Mouse (Mus musculus): Measurements from ENCODE around the gene Klhdc3.

The Klhdc3 gene

DNA sequence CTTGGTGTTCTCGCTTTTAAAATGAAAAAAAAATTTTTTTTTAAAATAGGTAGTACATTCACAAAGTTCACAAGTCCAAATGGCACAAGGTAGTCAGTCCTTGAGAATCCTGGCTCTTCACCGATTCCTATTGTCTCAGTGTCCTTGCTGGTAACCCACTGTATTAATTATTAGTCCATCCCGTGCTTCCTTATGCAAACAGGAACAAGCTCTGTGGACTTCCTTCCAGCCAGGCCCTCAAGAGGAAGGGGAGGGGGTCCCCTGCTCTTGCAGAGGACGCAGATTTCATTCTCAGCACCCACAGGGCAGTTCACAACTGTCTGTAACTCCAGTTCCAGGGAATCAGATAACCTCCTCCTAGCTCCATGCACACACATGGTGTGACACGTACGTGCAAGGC, 24.7 kb downstream of the Klhdc3 start:
- in situ Hi-C loops (cut with MseI, MboI) = no loop called here

DNA sequence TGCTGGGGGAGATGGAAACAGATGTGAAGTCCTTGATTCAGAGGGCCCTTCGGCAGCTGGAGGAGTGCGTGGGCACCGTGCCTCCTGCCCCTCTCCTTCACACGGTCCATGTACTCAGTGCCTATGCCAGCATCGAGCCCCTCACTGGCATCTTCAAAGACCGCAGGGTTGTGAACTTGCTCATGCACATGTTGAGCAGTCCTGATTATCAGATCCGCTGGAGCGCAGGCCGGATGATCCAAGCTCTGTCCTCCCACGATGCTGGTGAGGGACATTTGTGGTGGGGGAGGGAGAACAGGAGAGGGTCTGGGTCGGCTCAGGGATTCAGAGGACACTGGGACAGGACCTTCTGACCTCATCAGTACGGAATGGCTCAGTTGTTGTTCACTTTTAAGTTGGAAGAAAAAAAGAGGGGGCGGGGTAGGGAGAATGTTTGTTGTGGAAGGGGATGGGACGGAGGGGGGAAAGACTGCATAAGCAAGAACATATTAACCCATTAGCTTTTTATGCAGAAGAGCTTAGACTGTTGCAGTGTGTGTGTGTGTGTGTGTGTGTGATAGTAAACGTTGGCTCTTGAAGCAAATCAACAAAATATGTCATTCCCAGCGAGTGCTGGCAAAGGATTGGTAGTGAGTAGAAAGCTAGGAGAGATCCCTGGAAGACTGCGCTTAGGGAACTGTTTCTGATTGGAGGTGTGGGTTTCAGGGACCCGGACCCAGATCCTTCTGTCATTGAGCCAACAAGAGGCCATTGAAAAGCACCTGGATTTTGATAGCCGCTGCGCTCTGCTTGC, 28.8 kb downstream of the Klhdc3 start:
- in situ Hi-C loops (cut with MseI, MboI) = no loop called here

DNA sequence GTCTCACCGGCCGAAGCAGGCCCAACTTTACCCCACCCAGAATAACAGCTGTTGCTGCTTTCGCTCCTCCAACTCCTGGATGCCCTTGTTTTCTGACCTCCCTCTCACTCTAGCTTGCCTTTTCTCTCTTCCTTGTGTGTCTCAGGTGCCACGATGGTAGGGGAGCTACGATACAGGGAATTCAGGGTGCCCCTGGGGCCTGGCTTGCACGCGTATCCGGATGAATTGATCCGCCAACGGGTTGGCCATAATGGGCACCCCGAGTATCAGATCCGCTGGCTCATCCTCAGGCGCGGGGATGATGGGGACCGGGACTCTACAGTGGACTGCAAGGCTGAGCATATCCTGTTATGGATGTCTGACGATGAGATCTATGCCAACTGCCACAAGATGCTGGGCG, 29.4 kb downstream of the Klhdc3 start:
- in situ Hi-C loops (cut with MseI, MboI) = no loop called here

DNA sequence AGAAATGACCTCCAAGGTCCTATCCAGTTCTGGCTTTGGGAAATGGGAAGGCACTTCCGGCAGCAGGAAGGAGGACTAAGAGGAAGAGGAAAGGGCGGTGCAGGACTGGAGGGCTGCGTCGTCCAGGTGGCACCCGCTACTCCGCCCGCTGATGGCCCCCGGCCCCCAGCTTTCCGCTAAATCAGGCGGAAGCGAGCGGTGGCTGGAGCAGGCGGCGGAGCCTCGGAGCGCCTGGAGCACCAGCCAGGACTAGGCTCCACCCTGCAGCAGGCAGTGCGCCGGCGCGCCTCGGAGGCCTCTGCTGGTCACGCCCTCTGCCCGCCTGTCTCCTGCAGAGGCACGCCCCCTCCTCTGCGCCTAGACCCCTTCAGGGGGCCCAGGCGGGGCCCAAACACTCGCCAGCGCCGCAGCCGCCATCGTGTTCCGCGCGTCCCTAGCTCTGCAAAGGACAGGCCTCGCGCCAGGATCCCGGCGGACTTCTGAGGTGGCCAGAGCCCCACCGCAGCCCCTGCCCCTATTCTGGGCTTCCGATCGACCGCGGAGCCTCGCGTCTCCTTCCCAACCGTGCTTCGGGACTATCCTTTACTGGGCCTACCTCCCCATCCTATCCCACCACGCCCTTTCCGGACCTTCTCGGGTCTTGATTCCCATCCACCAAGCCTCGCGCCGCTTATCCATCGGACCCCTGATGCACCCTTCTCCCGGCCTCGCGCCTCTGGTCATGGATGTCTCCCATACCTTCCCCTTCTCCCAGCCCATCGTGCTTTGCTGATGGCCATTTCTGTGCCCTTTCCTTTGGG, 30.3 kb downstream of the Klhdc3 start, which contains the start of gene Cul7:
Gene Cul7, plus strand, starts transcription at position 106 of the 800 bp plus-strand sequence.
- in situ Hi-C loops (cut with MseI, MboI) = no loop called here

DNA sequence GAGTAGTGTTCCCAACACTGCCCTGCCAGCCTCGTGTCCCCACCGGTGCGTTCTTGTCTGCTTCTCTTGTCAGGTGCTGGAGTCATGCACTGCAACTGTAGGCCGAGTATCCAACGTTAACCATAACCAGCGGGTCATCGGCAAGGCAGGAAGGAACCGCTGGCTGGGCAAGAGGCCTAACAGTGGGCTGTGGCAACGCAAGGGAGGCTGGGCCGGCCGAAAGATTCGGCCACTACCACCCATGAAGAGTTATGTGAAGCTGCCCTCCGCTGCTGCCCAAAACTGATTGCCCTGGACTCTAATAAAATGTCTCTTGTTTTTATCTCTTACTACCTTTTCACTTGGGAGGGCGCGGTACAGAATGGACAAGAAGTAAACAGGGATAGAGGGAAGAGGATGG, 30.9 kb downstream of the Klhdc3 start:
- in situ Hi-C loops (cut with MseI, MboI) = no loop called here

DNA sequence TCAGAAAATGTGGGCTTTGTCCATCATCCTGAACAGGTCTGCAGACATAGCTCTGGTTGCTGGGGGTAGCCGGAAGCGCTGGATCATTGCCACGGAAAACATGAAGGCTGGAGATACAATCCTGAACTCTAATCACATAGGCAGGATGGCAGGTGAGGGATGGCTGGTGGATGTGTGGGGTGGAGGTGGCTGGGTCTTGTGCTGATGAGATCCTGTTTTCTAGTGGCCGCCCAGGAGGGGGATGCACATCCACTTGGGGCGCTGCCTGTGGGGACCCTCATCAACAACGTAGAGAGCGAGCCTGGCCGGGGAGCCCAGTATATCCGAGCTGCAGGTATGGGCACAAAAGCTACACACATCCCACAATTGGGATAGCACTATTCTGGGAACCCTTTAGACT, 32.3 kb downstream of the Klhdc3 start:
- in situ Hi-C loops (cut with MseI, MboI) = no loop called here

DNA sequence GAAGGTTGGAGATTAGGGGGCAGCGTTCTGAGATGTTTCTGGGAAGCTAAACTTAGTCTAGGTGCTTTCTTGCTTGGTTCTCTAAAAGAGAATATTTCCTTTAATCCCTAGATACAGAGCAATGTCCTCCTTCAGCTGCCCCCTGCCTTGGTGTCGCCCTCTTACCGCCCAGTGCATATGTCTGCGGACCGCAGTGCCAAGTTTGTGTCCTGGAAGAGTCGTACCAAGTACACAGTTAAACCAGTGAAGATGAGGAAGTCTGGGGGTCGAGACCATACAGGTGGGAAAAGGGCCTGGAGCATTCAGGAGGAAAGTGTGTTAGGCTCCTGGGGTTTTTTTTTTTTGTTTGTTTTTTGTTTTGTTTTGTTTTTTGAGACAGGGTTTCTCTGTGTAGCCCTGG, 33.4 kb downstream of the Klhdc3 start:
- in situ Hi-C loops (cut with MseI, MboI) = no loop called here

DNA sequence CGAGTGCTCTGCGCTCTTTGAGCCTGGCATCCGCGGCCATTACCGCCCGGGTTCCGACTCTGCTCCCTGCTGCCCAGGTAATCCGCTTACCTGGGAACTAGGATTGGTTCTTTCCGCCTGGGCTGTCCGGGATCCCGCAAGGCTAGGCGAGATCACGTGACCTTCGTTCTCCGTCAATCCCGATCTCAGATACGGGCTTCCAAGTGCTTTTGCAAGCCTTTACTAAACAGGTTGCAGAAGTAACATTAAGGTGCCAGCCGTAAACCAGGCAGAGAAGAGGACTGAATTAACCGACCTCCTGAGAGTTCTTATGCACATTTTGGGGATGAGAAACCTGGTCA, 34.4 kb downstream of the Klhdc3 start:
- in situ Hi-C loops (cut with MseI, MboI) = no loop called here

DNA sequence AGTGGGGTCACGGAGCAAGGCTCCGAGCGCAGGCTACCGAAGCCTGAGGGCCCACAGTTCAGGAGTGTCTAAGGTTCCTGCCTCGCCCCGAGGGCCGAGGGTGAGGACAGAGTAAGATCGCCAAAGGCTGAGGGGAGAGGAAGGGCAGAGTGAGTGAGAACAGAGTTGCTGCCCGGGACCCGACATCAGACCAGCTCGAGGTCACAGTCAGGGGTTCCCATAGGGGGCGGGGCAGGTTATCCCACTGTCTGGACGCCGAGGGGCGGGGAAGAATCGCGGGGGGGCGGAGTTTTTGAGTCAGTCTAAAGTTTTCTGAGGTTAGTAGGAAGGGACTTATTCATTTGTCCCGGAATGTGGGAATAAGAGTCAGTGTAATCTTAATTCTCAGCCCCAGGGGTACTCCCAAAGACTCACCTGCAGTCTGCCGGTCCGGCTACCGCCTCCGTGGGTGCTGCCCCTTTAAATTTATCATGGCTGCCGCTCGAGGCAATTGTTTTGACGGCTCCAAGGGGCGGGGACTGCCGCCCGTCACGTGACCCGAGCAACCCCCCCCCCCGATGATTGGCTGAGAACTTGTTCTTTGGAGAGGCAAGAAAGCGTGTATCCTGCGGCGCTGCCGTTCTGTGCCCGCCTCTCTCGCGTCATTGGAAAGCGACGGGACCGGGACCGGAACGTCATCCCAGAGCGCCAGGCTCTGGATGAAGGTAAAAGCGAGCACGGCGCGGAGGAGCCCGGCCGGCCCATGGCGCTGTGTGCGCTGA, 35.0 kb downstream of the Klhdc3 start, which contains the start of the genes Klc4 and Mrpl2:
Gene Klc4, minus strand, starts transcription at position 462 of the 761 bp plus-strand sequence.
Gene Mrpl2, plus strand, starts transcription at position 669 of the 761 bp plus-strand sequence.
- in situ Hi-C loops (cut with MseI, MboI) = no loop called here

DNA sequence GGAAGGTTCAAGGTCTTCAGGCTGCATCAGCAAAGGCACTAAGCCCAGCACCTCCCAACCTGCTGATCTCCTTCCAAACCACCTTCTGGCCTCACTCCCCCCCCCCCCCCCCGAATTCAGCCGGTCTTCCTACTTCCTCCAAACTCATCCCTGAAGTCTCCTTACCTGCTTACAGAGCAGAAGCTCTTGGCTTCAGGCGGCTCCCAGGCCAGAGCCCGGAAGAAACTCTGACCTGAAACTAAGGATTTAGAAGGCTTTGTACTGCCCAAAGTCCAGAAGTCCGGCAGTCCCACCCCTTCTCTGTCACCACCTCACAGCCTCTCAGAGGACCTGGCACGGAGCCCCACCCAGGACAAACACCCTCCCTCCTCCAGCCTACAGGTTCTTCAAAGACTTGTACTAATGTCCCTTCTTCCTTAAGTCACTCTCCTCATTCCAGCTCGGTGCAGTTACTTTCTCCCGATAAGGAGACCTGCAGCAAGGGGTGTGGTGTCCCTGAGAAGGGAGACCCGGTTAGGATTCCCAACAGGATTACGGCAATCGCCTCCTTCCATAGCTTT, 35.7 kb downstream of the Klhdc3 start:
- in situ Hi-C loops (cut with MseI, MboI) = no loop called here

DNA sequence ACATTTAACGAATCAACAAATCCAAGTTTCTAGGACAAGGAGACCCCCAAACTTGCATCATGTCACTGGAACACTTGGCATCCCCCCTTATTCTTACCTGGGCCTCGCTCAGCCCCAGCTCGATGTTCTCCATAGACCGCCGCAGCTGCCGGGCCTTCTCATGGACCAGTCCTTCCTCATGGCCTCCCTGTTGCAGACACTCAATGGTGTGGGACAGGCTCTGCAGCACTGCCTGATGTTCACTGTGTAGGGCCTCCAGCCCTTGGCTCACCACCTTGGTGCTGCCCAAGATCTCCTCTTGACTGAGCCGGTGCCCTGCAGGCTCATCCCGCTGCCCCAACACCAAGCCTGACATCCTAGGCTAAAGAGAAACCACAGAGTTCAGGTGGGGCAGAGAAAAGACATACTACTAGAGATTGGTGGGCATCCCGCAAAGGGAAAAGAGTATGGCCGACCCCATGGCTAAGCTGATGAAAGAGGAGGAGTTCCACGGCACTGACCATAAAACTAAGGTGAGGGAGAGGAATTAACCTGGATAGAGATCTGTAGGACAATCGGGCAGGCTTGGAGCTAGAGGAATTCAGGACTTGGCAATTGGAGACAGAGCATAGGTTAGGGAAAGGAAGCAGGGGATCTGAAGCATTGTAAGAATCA, 36.4 kb downstream of the Klhdc3 start:
- in situ Hi-C loops (cut with MseI, MboI) = no loop called here

DNA sequence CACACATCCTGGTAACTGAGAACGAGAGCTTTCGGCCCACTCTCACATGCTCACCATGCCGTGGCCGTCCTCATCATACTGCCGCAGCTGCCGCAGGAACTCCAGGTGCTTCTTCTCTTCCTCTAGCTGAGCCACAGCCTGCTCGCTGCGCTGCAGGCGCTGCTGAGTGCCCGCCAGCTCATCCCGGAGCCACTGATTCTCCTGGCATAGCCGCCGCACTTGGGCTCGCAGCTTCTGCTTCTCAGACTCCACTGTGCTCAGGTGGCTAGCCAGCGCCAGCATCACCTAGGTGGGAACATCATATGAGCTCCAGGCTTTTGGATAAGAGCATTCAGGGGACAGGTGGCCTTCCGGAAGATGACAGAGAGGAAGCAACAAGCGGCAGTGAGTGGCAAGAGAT, 38.7 kb downstream of the Klhdc3 start:
- in situ Hi-C loops (cut with MseI, MboI) = no loop called here

DNA sequence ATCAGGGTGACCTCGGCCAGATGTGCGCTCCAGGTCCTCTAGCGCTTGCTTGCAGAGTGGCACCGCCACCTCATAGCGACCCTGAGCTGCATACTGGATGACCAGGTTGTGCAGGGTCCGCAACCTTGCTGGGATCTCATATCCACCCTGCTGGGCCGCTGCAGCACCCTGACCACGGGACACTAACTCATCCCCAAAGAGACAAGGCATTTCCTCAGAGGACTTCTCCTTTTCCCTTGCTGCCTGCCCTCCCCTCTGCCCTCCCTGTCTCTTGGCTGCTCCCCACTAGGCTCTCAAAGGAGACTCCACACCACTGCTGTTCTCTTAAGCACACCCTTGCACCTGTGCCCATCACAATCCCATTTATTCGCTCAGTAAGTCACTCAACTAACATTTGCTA, 40.8 kb downstream of the Klhdc3 start:
- in situ Hi-C loops (cut with MseI, MboI) = no loop called here

DNA sequence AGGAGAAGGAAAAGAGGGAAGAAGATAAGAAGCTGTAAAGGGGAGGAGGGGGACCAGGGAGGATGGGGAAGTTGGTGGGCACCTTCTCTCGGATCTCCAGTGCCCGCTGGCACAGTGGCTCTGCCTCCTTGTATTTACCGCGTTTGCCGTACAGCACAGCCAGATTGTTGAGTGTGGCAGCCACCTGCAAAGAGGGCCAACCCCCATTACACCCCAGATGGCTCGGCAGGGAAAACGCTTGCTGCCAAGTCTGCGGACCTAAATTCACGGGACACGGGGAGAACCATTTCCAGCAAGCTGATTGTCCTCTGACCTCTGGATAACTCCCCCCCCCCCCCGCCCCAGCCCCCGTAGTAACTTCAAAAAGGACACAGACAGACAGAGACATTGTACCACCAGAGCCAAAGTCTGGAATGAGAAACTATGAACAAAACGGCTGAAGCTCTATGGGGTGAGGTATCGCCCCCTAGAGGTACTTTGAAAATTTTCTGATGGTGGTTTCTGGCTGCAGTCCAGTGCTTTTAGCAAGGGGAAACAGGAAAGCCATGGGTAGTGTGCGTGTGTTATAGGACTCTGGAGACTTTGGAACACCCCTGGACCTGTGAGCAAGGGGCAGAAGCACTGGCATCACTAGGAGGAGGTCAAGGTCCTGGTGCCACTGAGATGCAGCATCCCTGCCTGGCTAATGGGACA, 43.7 kb downstream of the Klhdc3 start:
- in situ Hi-C loops (cut with MseI, MboI) = no loop called here

DNA sequence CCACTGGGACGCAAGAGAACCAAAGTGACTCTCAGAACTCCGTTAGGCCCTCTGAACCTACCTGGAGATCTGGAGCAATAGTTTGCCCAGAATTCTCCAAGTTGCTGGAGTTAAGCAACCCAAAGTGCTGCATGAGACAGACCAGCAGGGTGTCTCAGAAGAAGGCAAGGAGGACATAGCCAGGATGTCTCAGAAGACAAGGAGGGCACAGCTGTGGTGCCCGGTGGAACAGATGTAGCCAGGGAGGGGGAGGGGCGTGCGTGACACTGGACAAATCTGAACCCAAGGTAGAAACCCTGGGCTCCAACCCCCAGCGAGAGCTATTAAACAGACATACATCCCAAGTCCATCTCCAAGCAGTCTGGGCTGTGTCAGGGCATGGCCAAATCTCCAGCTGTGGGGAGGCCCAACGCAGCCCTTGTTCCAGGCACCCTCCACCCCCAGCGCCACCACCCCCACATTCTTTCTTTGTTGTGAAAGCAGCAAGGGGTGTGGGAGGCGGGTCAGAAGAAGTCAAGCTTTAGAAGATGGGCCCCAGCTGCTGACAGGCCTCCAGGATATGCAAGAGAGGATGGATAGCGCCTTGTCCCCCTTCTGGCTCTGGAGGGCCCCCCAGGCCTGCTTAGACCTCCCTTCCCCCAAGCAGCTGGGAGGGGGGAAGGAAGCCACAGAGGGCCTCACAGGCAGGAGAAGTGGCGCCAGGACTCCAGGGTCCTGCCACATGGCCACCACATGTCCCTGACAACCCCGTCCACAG, 50.9 kb downstream of the Klhdc3 start:
- in situ Hi-C loops (cut with MseI, MboI) = no loop called here

DNA sequence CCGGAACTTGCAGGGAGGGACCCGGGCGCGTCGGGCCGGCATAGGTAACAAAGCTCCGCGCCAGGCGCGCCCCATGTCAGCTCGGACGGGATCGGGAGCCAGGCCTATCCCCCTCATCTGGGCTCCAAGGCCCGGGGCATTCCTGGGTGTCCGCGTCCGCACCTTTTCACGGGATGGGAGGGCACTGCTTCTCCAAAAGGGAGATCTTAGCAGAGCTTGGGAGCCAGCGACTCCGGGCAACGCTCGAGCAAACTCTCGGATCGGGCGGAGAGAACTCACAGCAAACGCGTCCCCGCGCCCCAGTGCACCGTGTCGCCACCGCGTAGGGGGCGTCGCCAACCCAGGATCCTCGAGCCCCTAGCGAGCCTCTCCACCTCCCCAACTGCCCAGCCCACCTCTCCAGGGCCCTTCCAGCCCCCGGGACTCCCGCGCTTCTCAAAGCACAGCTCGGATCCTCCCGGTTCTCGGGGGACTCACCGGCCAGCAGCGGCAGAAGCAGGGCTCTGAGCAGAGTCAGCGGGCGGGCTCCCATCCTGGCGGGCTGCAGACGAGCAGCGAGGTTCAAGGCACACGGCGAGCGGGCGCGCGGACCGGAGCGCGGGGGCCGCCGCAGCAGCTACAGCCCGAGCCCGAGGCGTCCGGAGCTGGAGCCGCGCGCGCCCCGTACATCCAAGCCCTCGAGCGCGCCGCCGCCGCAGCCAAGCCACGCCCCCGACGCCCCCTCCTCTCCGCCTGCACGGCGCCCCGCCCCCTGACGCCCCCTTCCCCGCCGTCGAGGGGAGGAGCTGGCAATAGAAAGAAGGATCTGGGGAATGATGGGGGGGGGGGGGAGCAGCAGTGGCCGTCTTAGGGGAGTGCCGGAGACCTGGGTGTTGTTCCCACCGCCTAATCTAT, 51.7 kb downstream of the Klhdc3 start, which contains the start of gene Ptk7:
Gene Ptk7, minus strand, starts transcription at position 714 of the 894 bp plus-strand sequence.
- in situ Hi-C loops (cut with MseI, MboI) = no loop called here

DNA sequence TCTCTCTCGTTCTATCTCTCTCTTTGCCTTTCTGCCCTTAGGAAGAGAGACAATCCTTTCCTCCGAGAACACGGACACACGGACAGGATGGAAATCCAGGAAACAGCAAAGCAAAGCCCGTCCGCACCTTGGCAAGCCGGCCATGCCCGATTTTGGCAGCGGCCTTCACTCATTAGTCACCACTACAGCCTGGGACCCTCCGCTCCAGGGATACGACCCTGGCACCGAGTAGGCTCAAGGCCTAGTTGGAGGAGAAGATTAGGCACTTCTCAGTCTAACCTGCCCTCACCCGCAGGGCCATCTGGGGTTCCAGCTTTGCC, 52.3 kb downstream of the Klhdc3 start:
- in situ Hi-C loops (cut with MseI, MboI) = no loop called here

DNA sequence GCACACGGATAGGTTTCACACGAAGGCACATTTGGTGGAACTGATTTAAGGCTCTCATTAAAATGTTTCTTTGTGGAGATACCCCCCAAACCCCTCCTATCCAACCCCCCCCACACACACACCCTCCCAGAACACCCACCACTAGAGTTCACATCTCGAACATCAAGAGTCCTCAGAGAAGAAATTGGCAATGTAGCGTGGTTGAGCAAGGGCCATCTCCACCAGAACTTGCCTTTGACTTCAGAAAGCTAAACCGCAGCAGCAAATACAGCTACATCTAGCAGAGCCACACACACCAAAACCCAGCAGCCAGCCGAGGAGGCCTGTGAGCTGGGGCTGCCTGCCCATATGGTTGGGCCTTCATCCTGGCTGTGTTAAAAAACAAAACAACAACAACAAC, 53.3 kb downstream of the Klhdc3 start:
- in situ Hi-C loops (cut with MseI, MboI) = no loop called here

DNA sequence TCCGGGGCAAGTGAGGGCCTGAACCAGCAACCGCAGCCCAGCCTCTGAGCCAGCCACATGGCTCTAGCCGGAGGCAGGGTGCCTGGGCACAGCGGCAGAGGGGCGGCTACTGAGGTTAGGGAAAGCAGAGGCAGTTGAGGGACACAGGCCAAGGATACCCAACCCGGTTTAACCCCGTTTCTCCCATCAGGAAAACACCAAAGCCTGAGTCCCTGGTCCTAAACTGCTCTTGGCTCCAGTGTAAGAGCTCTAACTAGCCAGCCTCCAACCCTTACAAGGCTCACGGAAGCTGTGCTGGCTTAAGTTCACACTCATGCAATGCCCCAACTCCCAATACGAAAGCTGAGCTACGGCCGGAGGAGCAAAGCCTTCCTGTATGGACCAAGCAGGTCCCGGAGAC, 56.1 kb downstream of the Klhdc3 start:
- in situ Hi-C loops (cut with MseI, MboI) = no loop called here

Measured in mouse trophoblast stem cell (cell line).